Mouse (Mus musculus) small intestine, adult 2 months (tissue): ENCODE measurements around the gene Ldhc.

Source experiments
- CTCF ChIP-seq: fragments of 200-500 bp; IDR thresholded peaks from 2 replicates; pipeline ENCODE4 v1.5.1; 2012; ENCODE audit warnings: low read depth, mild to moderate bottlenecking, control low read depth, inconsistent platforms, low read length, moderate library complexity, mixed read lengths; ENCODE audit not compliant: insufficient replicate concordance, insufficient read length; ENCODE audit errors: extremely low read depth
- POLR2A ChIP-seq: fragments of 200-500 bp; IDR thresholded peaks from 2 replicates; pipeline ENCODE4 v1.6.1; 2012; ENCODE audit warnings: low read depth, mild to moderate bottlenecking, control low read depth, inconsistent platforms, low read length, moderate library complexity

DNA sequence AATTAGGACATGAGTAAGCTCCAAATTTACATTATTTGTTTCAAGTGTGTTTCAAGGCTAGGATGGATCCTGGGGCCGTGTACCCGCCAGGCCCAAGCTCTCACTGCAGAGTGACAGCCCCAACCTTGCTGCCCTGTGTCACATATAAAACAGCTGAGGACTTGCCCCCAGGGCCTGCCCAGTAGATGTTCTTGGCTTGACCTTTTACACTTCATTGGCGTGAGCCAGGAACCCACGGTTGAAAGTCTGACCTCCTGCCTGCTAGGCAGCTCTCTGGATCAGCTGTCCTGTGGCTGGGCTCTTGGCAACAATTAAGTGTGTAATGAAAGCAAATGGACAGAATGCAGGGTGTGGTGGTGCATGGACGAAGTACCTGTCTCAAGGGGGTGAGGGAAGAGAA, 11.7 kb upstream of the Ldhc start:
- TF ChIP-seq POLR2A: no peak
- no peak for TF ChIP-seq CTCF
